Mouse (Mus musculus) hematopoietic multipotent progenitor cell, adult 10-12 weeks (in vitro differentiated cells): ENCODE measurements around the gene Dnph1. TPM values are rescaled to one million over a fixed set of nuclear protein-coding genes. Genes with fewer than 3 reads are reported as not detected.

Experiments
- polyA plus RNA-seq: library from polyadenylated mRNA; stranded (reverse); fragments of >175 nt; gene quantifications from 2 replicates; pipeline ENCODE4 v1.2.3, GENCODE M21; 2012; ENCODE audit warnings: low replicate concordance

The Dnph1 gene
- 1.2 and 3.1 TPM in 2 replicates for polyA plus RNA-seq

DNA sequence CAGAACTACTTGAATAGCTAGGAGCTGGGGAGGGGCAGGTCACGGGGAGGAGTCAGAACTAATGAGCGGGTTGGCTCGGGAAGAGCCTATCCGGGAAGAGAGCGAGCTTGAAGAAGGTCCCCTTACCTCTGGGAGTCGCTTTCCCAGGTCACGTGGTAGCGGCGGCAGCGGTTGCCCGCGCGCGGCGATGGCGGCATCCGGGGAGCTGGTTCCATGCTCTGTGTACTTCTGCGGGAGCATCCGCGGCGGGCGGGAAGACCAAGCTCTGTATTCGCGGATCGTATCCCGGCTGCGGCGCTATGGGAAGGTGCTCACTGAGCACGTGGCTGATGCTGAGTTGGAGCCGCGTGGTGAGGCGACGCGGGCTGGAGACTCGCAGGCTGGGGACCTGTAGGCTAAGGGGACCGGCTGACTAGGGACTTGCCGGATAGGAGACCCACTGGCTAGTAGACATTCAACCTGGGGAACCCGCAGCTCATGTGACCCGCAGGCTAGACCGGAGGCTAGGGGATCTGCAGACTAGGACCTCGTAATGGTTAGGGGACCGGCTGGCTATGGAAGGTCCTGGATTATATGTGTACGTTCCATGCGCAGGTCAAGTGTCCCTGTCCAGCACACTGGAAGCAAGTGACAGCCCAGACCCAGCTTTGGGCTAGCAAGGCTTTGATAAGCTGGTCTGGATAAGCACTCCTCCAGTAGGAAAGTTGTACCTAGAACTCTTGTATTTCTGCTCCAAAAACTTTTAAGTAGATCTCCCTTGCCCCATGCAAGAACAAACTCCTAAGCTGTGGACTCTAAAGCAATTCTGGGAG, at the start of gene Dnph1:
Gene Dnph1 (plus strand): TSS at position 89 of the 812 bp plus-strand sequence.

DNA sequence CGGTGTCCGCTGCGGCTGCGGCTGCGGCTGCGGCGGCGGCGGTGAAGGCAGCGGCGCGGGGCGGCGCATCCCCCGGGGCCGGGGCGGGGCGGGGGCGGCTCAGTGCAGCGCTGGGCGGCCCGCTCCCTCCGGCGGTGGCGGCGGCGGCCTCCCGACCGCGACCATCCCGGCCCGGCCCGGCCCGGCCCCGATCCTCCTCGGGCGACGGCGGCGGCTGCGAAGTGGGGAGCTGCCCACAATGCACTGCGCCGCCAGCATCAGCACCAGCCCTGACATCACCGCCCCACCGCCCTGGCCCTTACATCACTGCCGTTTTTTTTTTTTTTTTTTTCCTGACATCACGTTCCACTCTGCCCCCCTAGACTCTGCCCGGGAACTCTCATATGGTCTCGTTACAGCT, 9.1 kb upstream of the Dnph1 start, which contains the start of gene Ttbk1:
Gene Ttbk1 (minus strand): TSS at position 245 of the 400 bp plus-strand sequence.

DNA sequence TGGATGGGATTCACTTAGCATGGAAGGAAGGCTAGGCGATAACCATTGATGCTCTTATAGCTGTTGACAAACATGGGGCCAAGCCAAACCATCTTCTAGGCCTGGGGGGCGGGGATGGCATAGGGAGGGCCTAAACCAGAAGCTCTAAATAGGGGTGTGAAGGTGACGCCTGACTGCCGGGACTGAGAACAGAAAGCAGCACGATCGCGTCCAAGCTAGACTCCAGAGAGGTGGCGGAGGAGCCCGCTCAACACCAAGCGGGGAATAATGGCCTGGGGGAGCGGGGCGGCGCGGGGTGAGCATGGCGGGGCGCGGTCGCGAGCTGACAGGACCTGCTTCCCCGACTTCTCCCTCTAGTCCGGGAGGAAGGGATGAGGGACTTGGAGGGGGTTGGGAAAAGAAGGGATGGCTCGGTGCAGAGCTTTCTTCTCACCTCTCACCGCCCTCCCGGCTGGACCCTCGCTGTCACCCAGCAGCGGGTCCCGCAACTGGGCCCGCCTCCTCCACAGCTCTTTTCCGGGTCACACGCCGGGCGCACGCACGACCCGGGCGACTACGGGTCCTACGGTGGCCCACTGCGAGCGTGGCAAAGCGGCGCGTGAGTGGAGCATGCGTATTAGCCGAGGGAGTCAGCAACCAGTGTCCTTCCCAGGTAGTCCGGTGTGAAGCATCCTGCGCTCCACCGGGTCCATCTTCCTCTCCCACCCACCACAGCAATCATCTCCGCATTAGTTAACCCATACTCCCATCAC, 49.5 kb downstream of the Dnph1 start, which contains the start of gene Cul9:
Gene Cul9 (minus strand): TSS at position 576 of the 752 bp plus-strand sequence.

Other genes starting within 250 kb of the Dnph1 start
- 5.7 and 13.6 TPM in 2 replicates for gene Polr1c, start 248.7 kb upstream of the Dnph1 start, polyA plus RNA-seq
- 192 and 236 TPM in 2 replicates for gene Yipf3, start 248.6 kb upstream of the Dnph1 start, polyA plus RNA-seq
- gene Lrrc73, start 243.2 kb upstream of the Dnph1 start, polyA plus RNA-seq: 0.84 and 1.2 TPM in 2 replicates
- 56.3 and 96.3 TPM in 2 replicates for gene Tjap1, start 213.7 kb upstream of the Dnph1 start, polyA plus RNA-seq
- 0.26 and 0.53 TPM in 2 replicates for gene Dlk2, start 199.3 kb upstream of the Dnph1 start, polyA plus RNA-seq
- gene Abcc10, start 168.4 kb upstream of the Dnph1 start, polyA plus RNA-seq: 12.3 and 28.5 TPM in 2 replicates
- gene Zfp318, start 113.0 kb upstream of the Dnph1 start, polyA plus RNA-seq: 30.3 and 42.6 TPM in 2 replicates
- 2.9 and 3.6 TPM in 2 replicates for gene Crip3, start 67.8 kb upstream of the Dnph1 start, polyA plus RNA-seq
- not detected in 2 replicates for gene Slc22a7, start 58.3 kb upstream of the Dnph1 start, polyA plus RNA-seq
- 3.0 and 6.6 TPM in 2 replicates for gene Ttbk1, start 9.0 kb upstream of the Dnph1 start, polyA plus RNA-seq
- 13.9 and 26.4 TPM in 2 replicates for gene Cul9, start 49.7 kb downstream of the Dnph1 start, polyA plus RNA-seq
- 156 and 269 TPM in 2 replicates for gene Srf, start 59.5 kb downstream of the Dnph1 start, polyA plus RNA-seq
- 0.14 and 0.42 TPM in 2 replicates for gene Ptk7, start 132.8 kb downstream of the Dnph1 start, polyA plus RNA-seq
- 18.7 and 38.4 TPM in 2 replicates for gene Klc4, start 149.3 kb downstream of the Dnph1 start, polyA plus RNA-seq
- gene Mrpl2, start 149.5 kb downstream of the Dnph1 start, polyA plus RNA-seq: 255 and 478 TPM in 2 replicates
- 12.2 and 17.3 TPM in 2 replicates for gene Cul7, start 153.6 kb downstream of the Dnph1 start, polyA plus RNA-seq
- 23.1 and 32.5 TPM in 2 replicates for gene Rrp36, start 177.6 kb downstream of the Dnph1 start, polyA plus RNA-seq
- 79.8 and 115 TPM in 2 replicates for gene Mea1, start 182.1 kb downstream of the Dnph1 start, polyA plus RNA-seq
- 113 and 240 TPM in 2 replicates for gene Klhdc3, start 184.2 kb downstream of the Dnph1 start, polyA plus RNA-seq
- gene Ppp2r5d, start 208.4 kb downstream of the Dnph1 start, polyA plus RNA-seq: 46.9 and 60.4 TPM in 2 replicates
- 42.8 and 56.8 TPM in 2 replicates for gene Pex6, start 214.8 kb downstream of the Dnph1 start, polyA plus RNA-seq
- 0.85 and 1.8 TPM in 2 replicates for gene Gnmt, start 232.5 kb downstream of the Dnph1 start, polyA plus RNA-seq